ENCODE assay signal across 25 mouse cellular contexts in genomic region chr2:14151854-14152253, GRCm38 (mm10). TPM values are rescaled to one million over a fixed set of nuclear protein-coding genes. Genes with fewer than 3 reads are reported as not detected.
DNase-seq lines count a peak whose midpoint lies in the region; ATAC-seq and TF ChIP-seq lines count a peak whose summit lies in the region.
"Had no signal": no experiment of that assay in that cellular context is flagged by ENCODE, and none has a peak within 500 bp of the region (broad histone marks: within the 10 kb centered on the region; RNA-seq: fewer than 3 reads in every experiment).

No protein-coding gene starts in this region.

- no peak overlapping the region for H3K9ac ChIP-seq in hindbrain, postnatal 0 days (replicated peaks; ENCODE audit: low read length)
- H3K9ac ChIP-seq in hindbrain, embryonic 12.5 days: no peak overlapping the region
- H3K9ac ChIP-seq: forebrain, postnatal 0 days; heart, embryonic 15.5 days; hindbrain, embryonic 14.5 days; limb, embryonic 15.5 days; liver, embryonic 14.5 days; lung, embryonic 14.5 days had no signal

- TF ChIP-seq CTCF in hindbrain, postnatal 0 days (IDR thresholded peaks at IDR 0.05; ENCODE audit: low read depth): no peak

- H3K4me2 ChIP-seq in hindbrain, postnatal 0 days (ENCODE audit: low read depth, low read length): no peak overlapping the region
- no peak overlapping the region for H3K4me2 ChIP-seq in hindbrain, embryonic 12.5 days (replicated peaks)
- H3K4me2 ChIP-seq: heart, embryonic 15.5 days; hindbrain, embryonic 14.5 days; limb, embryonic 15.5 days; lung, embryonic 14.5 days had no signal

- no peaks in the 10 kb centered on the region for H3K27me3 ChIP-seq in hindbrain, postnatal 0 days (ENCODE audit: insufficient read depth, low read length)
- H3K27me3 ChIP-seq in hindbrain, embryonic 12.5 days: no peaks in the 10 kb centered on the region
- H3K27me3 ChIP-seq: CH12.LX; heart, embryonic 15.5 days; limb, embryonic 15.5 days; megakaryocyte, embryonic 14.5 days had no signal

- ATAC-seq in hindbrain, postnatal 0 days: peak; percentile 21; the same call in 1 of the 2 replicates
- no peak for ATAC-seq in hindbrain, embryonic 12.5 days (ENCODE audit: low FRiP score)
- ATAC-seq in inflammation-experienced regulatory T-cells, adult 6 months: no peak
- ATAC-seq: forebrain, postnatal 0 days; intestine, embryonic 16.5 days had no signal

- H3K36me3 ChIP-seq in hindbrain, postnatal 0 days (ENCODE audit: insufficient read depth, low read length): no peaks in the 10 kb centered on the region
- 0 out of 2 replicates have a peak, but pooled peaks cover 6% of the 10 kb centered on the region for H3K36me3 ChIP-seq in hindbrain, embryonic 12.5 days

- H3K4me1 ChIP-seq in hindbrain, postnatal 0 days (ENCODE audit: insufficient read depth, low read length): no peaks in the 10 kb centered on the region
- H3K4me1 ChIP-seq in hindbrain, embryonic 12.5 days: no peaks in the 10 kb centered on the region
- H3K4me1 ChIP-seq: heart, embryonic 15.5 days; limb, embryonic 15.5 days had no signal

- 85% methylated on average over 6 of the region's 6 CpGs for WGBS in hindbrain, postnatal 0 days
- WGBS in hindbrain, embryonic 12.5 days: 94% methylated on average over 6 of the region's 6 CpGs

- no peak overlapping the region for H3K4me3 ChIP-seq in hindbrain, postnatal 0 days (ENCODE audit: low read length)
- H3K4me3 ChIP-seq in hindbrain, embryonic 12.5 days: no peak overlapping the region
- H3K4me3 ChIP-seq: heart, embryonic 15.5 days; limb, embryonic 15.5 days; megakaryocyte, embryonic 14.5 days had no signal

- no peak for DNase-seq in hindbrain, postnatal 0 days (ENCODE audit: low spot score)
- peak; percentile 48 to 61 for DNase-seq in cerebellum, adult 18-20 months
- DNase-seq in cerebellum, postnatal 10 days: peak; percentile 37 to 41
- no peak for DNase-seq in embryo, embryonic 10.5 days (ENCODE audit: low spot score)
- no peak for DNase-seq in right cerebral cortex, postnatal 36 days (ENCODE audit: low spot score in 2 of 2)
- DNase-seq: adrenal gland, postnatal 10 days; B cell, adult 2 months; forebrain, postnatal 0 days; gastrocnemius, postnatal 25 days; heart, postnatal 36 days; kidney, adult 9 months; kidney, postnatal 14 days; left cerebral cortex, postnatal 4 days; lung, embryonic 14.5 days had no signal

- H3K9me3 ChIP-seq in hindbrain, postnatal 0 days (ENCODE audit: low read length): no peaks in the 10 kb centered on the region
- no peaks in the 10 kb centered on the region for H3K9me3 ChIP-seq in hindbrain, embryonic 12.5 days (replicated peaks)
- H3K9me3 ChIP-seq: G1E; heart, embryonic 15.5 days; limb, embryonic 15.5 days; megakaryocyte, embryonic 14.5 days had no signal

- H3K27ac ChIP-seq in hindbrain, postnatal 0 days: no peak overlapping the region
- H3K27ac ChIP-seq in hindbrain, embryonic 12.5 days: no peak overlapping the region
- H3K27ac ChIP-seq: heart, embryonic 15.5 days; hindbrain, embryonic 14.5 days; limb, embryonic 15.5 days; liver, embryonic 14.5 days had no signal

RNA-seq across cellular contexts. Expression of gene Tmem236, which starts 22.5 kb away (rescaled TPM):
- 0.10 and 0.29 TPM in 2 replicates for total RNA-seq in hindbrain, postnatal 0 days (2014; rRNA removed)
- polyA plus RNA-seq in hindbrain, postnatal 0 days (2015; fragmentation: Nextera tagmentation; extraction: Ambion mirVana): 0.23 and 0.25 TPM in 2 replicates
- 0.10 TPM in 1 of 2 replicates, not detected in the other for polyA plus RNA-seq in hindbrain, embryonic 12.5 days (2016; fragmentation: Nextera tagmentation; extraction: Ambion mirVana)
- not detected for polyA plus RNA-seq in inflammation-experienced regulatory T-cells, adult 6 months (2017; shearing (Covaris generic))
- total RNA-seq: heart, postnatal 36 days; layer of hippocampus, adult 18-20 months had no signal
- polyA plus RNA-seq: G1E; lung, embryonic 14.5 days had no signal

Comparison
In these comparisons a context has a peak if more than half of its experiments do, and no peak if none do; other contexts are left out.
1. DNase-seq: peak in cerebellum, adult 18-20 months (2 of 2) and cerebellum, postnatal 10 days (2 of 2); none in hindbrain, postnatal 0 days (single experiment), embryo, embryonic 10.5 days (single experiment) and right cerebral cortex, postnatal 36 days (0 of 2).